Mouse (Mus musculus) bone marrow macrophage, adult 2 months (primary cell): ENCODE measurements at regions not wholly inside any gene's neighbourhood (a gene's known extent, or its start where the extent isn't known, plus 50 kb on each side); places are given as distances from the start of the nearest gene placed in this dataset.

Experiments used
- CTCF ChIP-seq: IDR thresholded peaks from 2 replicates; pipeline ENCODE4 v1.5.1; 2012; ENCODE audit warnings: low read depth, mild to moderate bottlenecking, low read length, moderate library complexity
- POLR2A ChIP-seq: IDR thresholded peaks from 2 replicates; pipeline ENCODE4 v1.6.1; 2012; ENCODE audit warnings: mild to moderate bottlenecking, low read depth, low read length, borderline replicate concordance

DNA sequence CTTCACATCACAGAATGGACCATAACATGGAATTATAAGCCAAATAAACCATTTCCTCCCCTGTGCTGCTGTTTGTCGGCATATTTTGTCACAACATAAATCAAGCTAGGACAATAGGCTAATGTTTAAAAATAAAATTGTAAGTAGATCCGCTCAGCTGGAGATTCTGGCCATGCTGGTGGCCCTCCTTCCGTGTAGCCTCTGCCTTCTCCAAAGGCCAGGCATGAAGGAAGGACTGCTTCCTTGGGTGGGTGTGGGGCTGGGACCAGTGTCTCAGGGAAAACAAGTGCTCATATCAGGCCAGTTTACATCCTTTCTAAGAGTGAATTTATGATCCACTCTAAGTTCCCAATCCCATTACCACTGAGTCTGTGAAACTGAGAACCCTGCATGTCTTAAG lies 206.3 kb upstream of the Ppp2r2d start:
- no peak for TF ChIP-seq CTCF
- TF ChIP-seq POLR2A, result no peak
